Comparison of ENCODE assay signal across 8 mouse cellular contexts in genomic region chr2:121007925-121008663, GRCm38 (mm10). TPM values are rescaled to one million over a fixed set of nuclear protein-coding genes. Genes with fewer than 3 reads are reported as not detected.
DNase-seq lines count a peak whose midpoint lies in the region; ATAC-seq and TF ChIP-seq lines count a peak whose summit lies in the region.

TSS of gene Ccndbp1 (plus strand) at chr2:121008403.

- in situ Hi-C loops in Patski (cut with MboI; ENCODE audit: low pct_unique_long_range_greater_than_20kb), result no loop called here

- POLR2A ChIA-PET in Patski (lab: Charles Lee), result no interaction called here

- WGBS in hindbrain, embryonic 13.5 days, result 2% methylated on average over 33 of the region's 34 CpGs

- no peak for TF ChIP-seq CTCF in Patski (IDR thresholded peaks at IDR 0.05)

- CTCF ChIA-PET in Patski (lab: Charles Lee), result no interaction called here

- no peaks in the 10 kb centered on the region for H3K9me3 ChIP-seq in hindbrain, embryonic 13.5 days

- peaks cover 12% of the 10 kb centered on the region for H3K4me1 ChIP-seq in hindbrain, embryonic 13.5 days (replicated peaks)

- ATAC-seq in Patski, result peak; percentile 80
- peak; percentile 96 for ATAC-seq in hindbrain, embryonic 13.5 days (ENCODE audit: low FRiP score)

- no peaks in the 10 kb centered on the region for H3K27me3 ChIP-seq in Patski
- H3K27me3 ChIP-seq in hindbrain, embryonic 13.5 days, result no peaks in the 10 kb centered on the region

- peak within 1 kb of the TSS; percentile 83 for H3K9ac ChIP-seq in hindbrain, embryonic 13.5 days

- peak; percentile 66 for DNase-seq in Patski (ENCODE audit: low read depth, low spot score)
- peak; percentile 92 to 94 for DNase-seq in cerebellum, postnatal 14 days
- peak; percentile 64 to 68 for DNase-seq in frontal cortex, postnatal 14 days (ENCODE audit: low spot score in 2 of 2)
- peak; percentile 56 to 68 for DNase-seq in layer of hippocampus, postnatal 25 days (ENCODE audit: extremely low spot score in 1 of 2, low spot score in 1 of 2)
- DNase-seq in lung, postnatal 25 days (ENCODE audit: low spot score), result peak; percentile 94
- peak; percentile 94 for DNase-seq in retina, embryonic 14.5 days (ENCODE audit: low spot score)
- DNase-seq in thymus, postnatal 4 days, result peak; percentile 91

- H3K27ac ChIP-seq in hindbrain, embryonic 13.5 days, result peak within 1 kb of the TSS; percentile 71

- peaks cover 27% of the 10 kb centered on the region for H3K36me3 ChIP-seq in hindbrain, embryonic 13.5 days

- peak within 1 kb of the TSS; percentile 79 for H3K4me3 ChIP-seq in hindbrain, embryonic 13.5 days

- peak within 1 kb of the TSS; percentile 75 for H3K4me2 ChIP-seq in hindbrain, embryonic 13.5 days

RNA-seq across cellular contexts. Expression of gene Ccndbp1, which starts in this region (rescaled TPM):
- polyA plus RNA-seq in Patski (2021), result 54.8 TPM
- polyA plus RNA-seq in hindbrain, embryonic 13.5 days (2015; fragmentation: Nextera tagmentation; extraction: Ambion mirVana), result 78.0 and 85.0 TPM in 2 replicates
- total RNA-seq in layer of hippocampus, postnatal 25 days (2021), result 10 to 100 TPM; 58.4 to 58.8 TPM

Comparison
In these comparisons a context has a peak if more than half of its experiments do, and no peak if none do; other contexts are left out.
1. Peak in every context shown above with its lines: DNase-seq, ATAC-seq, H3K4me3 ChIP-seq and H3K27ac ChIP-seq.